Mouse (Mus musculus) CH12.LX (cell line): ENCODE measurements around the gene Ep400.

Experiments used
- EP300 ChIP-seq: IDR thresholded peaks from 2 replicates; pipeline ENCODE4 v1.6.1; 2011; ENCODE audit warnings: low read length, improper control_type of control experiment
- ETS1 ChIP-seq: conservative IDR thresholded peaks from 2 replicates; pipeline ENCODE4 v1.6.1; 2012; ENCODE audit warnings: low read depth, mild to moderate bottlenecking, inconsistent platforms, low read length, improper control_type of control experiment, moderate library complexity

GRCm38 (mm10) chr5:110638306-110639074, 132.0 kb downstream of the Ep400 start:
- TF ChIP-seq EP300 (no peak), ETS1 (no peak)
